Mouse (Mus musculus) hematopoietic stem cell, adult 5-6 weeks (primary cell): Measurements from ENCODE around the gene Nfkbia. TPM values are rescaled to one million over a fixed set of nuclear protein-coding genes. Genes with fewer than 3 reads are reported as not detected.

Experiments used
- ATAC-seq, 2 experiments: fragments of 125-278 bp in 1 of 2; replicated peaks in 1 of 2; 2 replicates each; pipeline ENCODE4 v1.8.0; 2016 to 2017; ENCODE audit warnings: inconsistent platforms in 2 of 2, mild to moderate bottlenecking in 2 of 2, moderate number of reproducible peaks in 2 of 2, low read depth in 1 of 2, moderate TSS enrichment in 1 of 2; ENCODE audit not compliant: low FRiP score in 2 of 2, poor library complexity in 2 of 2, severe bottlenecking in 2 of 2, insufficient read depth in 1 of 2, low TSS enrichment in 1 of 2
- total RNA-seq: library from RNA; stranded (forward); fragments of 172-1452, 232-1000 nt; gene quantifications from 2 replicates; pipeline ENCODE4 v1.2.3, GENCODE M21; 2017

Nfkbia gene
- total RNA-seq, 1 experiment from 2014 or later, result 133 TPM

GRCm38 (mm10) chr12:55456136-55456535 is 36.3 kb downstream of the Nfkbia start:
- ATAC-seq, result no peak

- ATAC-seq, result no peak
Measured at GRCm38 (mm10) chr12:55455206-55455605, 37.2 kb downstream of the Nfkbia start.

GRCm38 (mm10) chr12:55453924-55454323 is 38.5 kb downstream of the Nfkbia start:
- no peak for ATAC-seq

GRCm38 (mm10) chr12:55452839-55453238 is 39.6 kb downstream of the Nfkbia start:
- ATAC-seq, result no peak

- ATAC-seq, result peak in 1 of 2 experiments; percentile 18; a peak in 1 of 4 replicates
Measured at GRCm38 (mm10) chr12:55450421-55450820, 42.0 kb downstream of the Nfkbia start.

GRCm38 (mm10) chr12:55449048-55449447 is 43.4 kb downstream of the Nfkbia start:
- no peak for ATAC-seq

- ATAC-seq, result no peak
Measured at GRCm38 (mm10) chr12:55448457-55448856, 44.0 kb downstream of the Nfkbia start.

GRCm38 (mm10) chr12:55447396-55447760 is 45.1 kb downstream of the Nfkbia start:
- ATAC-seq, result no peak

GRCm38 (mm10) chr12:55446746-55447395 is 45.6 kb downstream of the Nfkbia start:
- ATAC-seq, result peak; percentile 85 to 91

- no peak for ATAC-seq
Measured at GRCm38 (mm10) chr12:55446366-55446745, 46.1 kb downstream of the Nfkbia start.

- ATAC-seq, result no peak
Measured at GRCm38 (mm10) chr12:55445583-55445982, 46.9 kb downstream of the Nfkbia start.

GRCm38 (mm10) chr12:55444031-55444451 is 48.4 kb downstream of the Nfkbia start:
- no peak for ATAC-seq

GRCm38 (mm10) chr12:55442861-55443850 is 49.3 kb downstream of the Nfkbia start:
- ATAC-seq, result peak; percentile 40 to 46; a peak in 3 of 4 replicates

- no peak for ATAC-seq
Measured at GRCm38 (mm10) chr12:55442245-55442644, 50.2 kb downstream of the Nfkbia start.

GRCm38 (mm10) chr12:55440416-55440815 is 52.0 kb downstream of the Nfkbia start:
- ATAC-seq, result no peak
